8 mouse cellular contexts compared by ENCODE assay signal in the genomic region with DNA sequence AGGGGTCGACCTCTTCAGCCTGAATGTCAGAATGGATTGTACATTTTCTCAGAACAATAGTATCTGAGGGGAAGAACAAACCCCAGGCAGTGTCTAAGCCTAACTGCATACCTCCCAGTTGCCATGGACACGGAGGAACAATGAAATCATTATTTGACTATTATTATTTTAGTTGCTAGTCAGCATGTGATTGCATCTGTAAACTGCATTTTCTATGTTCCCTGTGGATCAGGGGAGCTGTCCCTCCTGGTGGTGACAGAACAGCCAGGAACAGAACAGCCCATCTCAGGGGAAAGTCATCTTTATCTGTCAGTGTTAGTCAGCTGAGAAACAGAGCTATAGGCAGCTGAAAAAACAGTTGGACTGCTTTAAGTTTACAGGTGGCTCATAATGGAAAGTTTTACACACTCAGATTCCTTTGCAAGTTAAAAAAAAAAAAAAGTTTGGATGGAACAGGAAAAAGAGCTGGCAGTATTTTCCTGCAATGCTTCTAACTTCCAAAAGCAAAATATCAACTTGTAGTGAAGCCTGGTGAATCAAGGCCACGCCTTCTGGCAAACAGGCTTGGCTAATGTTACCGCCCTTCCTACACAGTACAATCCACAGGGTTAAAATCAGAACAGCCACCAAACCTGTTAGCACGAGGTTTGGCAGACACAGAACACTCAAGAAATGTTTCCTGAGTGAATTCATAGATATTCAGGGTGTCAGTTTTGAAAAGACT. TPM values are rescaled to one million over a fixed set of nuclear protein-coding genes. Genes with fewer than 3 reads are reported as not detected.
DNase-seq lines count a peak whose midpoint lies in the region; ATAC-seq and TF ChIP-seq lines count a peak whose summit lies in the region.

No protein-coding gene starts in this region.

- H3K36me3 ChIP-seq in heart, embryonic 10.5 days, result no peaks in the 10 kb centered on the region
- H3K36me3 ChIP-seq in thymus, adult 2 months (ENCODE audit: control insufficient read depth, insufficient read depth, low read length), result no peaks in the 10 kb centered on the region

- TF ChIP-seq POLR2A in thymus, adult 2 months (IDR thresholded peaks at IDR 0.05; ENCODE audit: control insufficient read depth, extremely low read depth, insufficient read depth, low read length, poor library complexity), result no peak

- no peak overlapping the region for H3K27ac ChIP-seq in heart, embryonic 10.5 days
- H3K27ac ChIP-seq in thymus, adult 2 months (ENCODE audit: control insufficient read depth, insufficient read depth, low read length), result no peak overlapping the region

- intact Hi-C loops in left cerebral cortex, postnatal 36 days (cut with DNase I), result loop anchor here (10.0 kb wide), 1 partner anchor 195 kb away; no protein-coding TSS in a partner anchor

- 46% methylated on average over 5 of the region's 5 CpGs for WGBS in heart, embryonic 10.5 days
- 39% methylated on average over 5 of the region's 5 CpGs for WGBS in thymus, adult 2 months

- no peaks in the 10 kb centered on the region for H3K27me3 ChIP-seq in heart, embryonic 10.5 days (ENCODE audit: insufficient read depth, poor library complexity, severe bottlenecking)
- H3K27me3 ChIP-seq in thymus, adult 2 months (ENCODE audit: control insufficient read depth, insufficient read depth, low read length), result no peaks in the 10 kb centered on the region

- no peaks in the 10 kb centered on the region for H3K9me3 ChIP-seq in heart, embryonic 10.5 days

- 0 out of 2 replicates have a peak, but pooled peaks have one; percentile 34 for ATAC-seq in megakaryocyte-erythroid progenitor cell, adult 5-6 weeks (replicated peaks; ENCODE audit: low FRiP score, low TSS enrichment, poor library complexity, severe bottlenecking)

- H3K4me3 ChIP-seq in heart, embryonic 10.5 days, result no peak overlapping the region
- H3K4me3 ChIP-seq in thymus, adult 2 months (ENCODE audit: control insufficient read depth, insufficient read depth, low read length), result no peak overlapping the region

- peak; percentile 91 for DNase-seq in heart, adult 11 months
- no peak for DNase-seq in heart, embryonic 10.5 days (ENCODE audit: low spot score)
- peak; percentile 55 for DNase-seq in NIH3T3 (ENCODE audit: low read depth)
- DNase-seq in heart, adult 9 months (ENCODE audit: low spot score in 2 of 2), result peak; percentile 27 to 40
- DNase-seq in left cerebral cortex, adult 8-10 months (ENCODE audit: low spot score in 2 of 2), result no peak
- DNase-seq in left cerebral cortex, postnatal 36 days (ENCODE audit: low spot score in 2 of 2), result no peak
- no peak for DNase-seq in thymus, adult 2 months

- no peaks in the 10 kb centered on the region for H3K4me1 ChIP-seq in heart, embryonic 10.5 days
- no peaks in the 10 kb centered on the region for H3K4me1 ChIP-seq in thymus, adult 2 months (replicated peaks; ENCODE audit: control insufficient read depth, insufficient read depth, low read length)

- TF ChIP-seq CTCF in thymus, adult 2 months (IDR thresholded peaks at IDR 0.05; ENCODE audit: borderline replicate concordance, control insufficient read depth, extremely low read depth, insufficient read depth, low read length, poor library complexity), result no peak

RNA-seq across cellular contexts. Expression of a gene that starts 17.6 kb away (rescaled TPM):
- polyA plus RNA-seq in heart, embryonic 10.5 days (2016; fragmentation: Nextera tagmentation; extraction: Ambion mirVana), result 3.9 and 5.3 TPM in 2 replicates
- total RNA-seq in megakaryocyte-erythroid progenitor cell, adult 5-6 weeks (2014; fragmentation: Nextera tagmentation), result 82.8 and 87.5 TPM in 2 replicates
- total RNA-seq in megakaryocyte-erythroid progenitor cell, adult 5-6 weeks (2017), result 89.5 and 97.5 TPM in 2 replicates
- 1 to 10 TPM in 2 of 4 experiments, under 1 TPM in 2; 0.68 to 1.7 (median 1.1) TPM for total RNA-seq in left cerebral cortex, adult 8-10 months (2022)
- total RNA-seq in left cerebral cortex, postnatal 36 days (2021), result under 1 TPM; 0.54 to 0.66 TPM
- polyA plus RNA-seq in thymus, adult 2 months (2012; rRNA removed), result 0.03 TPM in 1 of 2 replicates, not detected in the other

RNA-seq across cellular contexts. Expression of a gene that starts 50.6 kb away (rescaled TPM):
- 59.3 and 64.2 TPM in 2 replicates for polyA plus RNA-seq in heart, embryonic 10.5 days (2016; fragmentation: Nextera tagmentation; extraction: Ambion mirVana)
- 58.3 and 61.3 TPM in 2 replicates for total RNA-seq in megakaryocyte-erythroid progenitor cell, adult 5-6 weeks (2014; fragmentation: Nextera tagmentation)
- 138 and 146 TPM in 2 replicates for total RNA-seq in megakaryocyte-erythroid progenitor cell, adult 5-6 weeks (2017)
- 10 to 100 TPM; 14.1 to 16.2 (median 15.3) TPM for total RNA-seq in left cerebral cortex, adult 8-10 months (2022)
- 10 to 100 TPM; 12.9 to 14.6 TPM for total RNA-seq in left cerebral cortex, postnatal 36 days (2021)
- polyA plus RNA-seq in thymus, adult 2 months (2012; rRNA removed), result 25.5 and 27.5 TPM in 2 replicates

RNA-seq across cellular contexts. Expression of a gene that starts 50.6 kb away (rescaled TPM):
- 8.7 and 10.2 TPM in 2 replicates for polyA plus RNA-seq in heart, embryonic 10.5 days (2016; fragmentation: Nextera tagmentation; extraction: Ambion mirVana)
- total RNA-seq in megakaryocyte-erythroid progenitor cell, adult 5-6 weeks (2014; fragmentation: Nextera tagmentation), result 6.0 and 20.2 TPM in 2 replicates
- 15.4 and 25.6 TPM in 2 replicates for total RNA-seq in megakaryocyte-erythroid progenitor cell, adult 5-6 weeks (2017)
- total RNA-seq in left cerebral cortex, adult 8-10 months (2022), result 10 to 100 TPM in 1 of 4 experiments, 1 to 10 TPM in 3; 7.9 to 13.1 (median 8.4) TPM
- total RNA-seq in left cerebral cortex, postnatal 36 days (2021), result 1 to 10 TPM; 4.8 to 7.3 TPM
- polyA plus RNA-seq in thymus, adult 2 months (2012; rRNA removed), result 1.3 and 1.5 TPM in 2 replicates

Comparison
In these comparisons a context has a peak if more than half of its experiments do, and no peak if none do; other contexts are left out.
1. DNase-seq: peak in heart, adult 11 months (single experiment), NIH3T3 (single experiment) and heart, adult 9 months (2 of 2); none in heart, embryonic 10.5 days (single experiment), left cerebral cortex, adult 8-10 months (0 of 2), left cerebral cortex, postnatal 36 days (0 of 2) and thymus, adult 2 months (single experiment).
2. RNA of a gene that starts 17.6 kb away (total RNA-seq): 82.8 to 97.5 TPM in megakaryocyte-erythroid progenitor cell, adult 5-6 weeks; 0.68 to 1.7 TPM in left cerebral cortex, adult 8-10 months and 0.54 to 0.66 TPM in left cerebral cortex, postnatal 36 days; every median in the first group is over 10 times any median in the second.